Mouse (Mus musculus): ENCODE results near the gene Defb13.
"Not testable (repeated sequence)": the region's sequence is repeated elsewhere in the genome, so short reads cannot be mapped to it uniquely, and the experiment has no call there.

Gene Defb13

GRCm38 (mm10) chr8:21946462-21946861 lies at the start of gene Defb13:
TSS of gene Defb13 (plus strand) at chr8:21946762.
- no peak for DNase-seq (ENCODE audit: inconsistent age in 2 of 2, low spot score in 1 of 2)

- DNase-seq (ENCODE audit: inconsistent age in 2 of 2, low spot score in 1 of 2): not testable (repeated sequence)
These were observed 40.3 kb upstream of the Defb13 start, which contains the start of gene Defb11 for GRCm38 (mm10) chr8:21906290-21906689. TSS of gene Defb11 (minus strand) at chr8:21906412.

- DNase-seq (ENCODE audit: inconsistent age in 2 of 2, low spot score in 1 of 2): no peak
These were observed 34.6 kb upstream of the Defb13 start for GRCm38 (mm10) chr8:21911931-21912330.

GRCm38 (mm10) chr8:21912554-21912953 lies 34.0 kb upstream of the Defb13 start:
- DNase-seq (ENCODE audit: inconsistent age in 2 of 2, low spot score in 1 of 2): no peak

GRCm38 (mm10) chr8:21915625-21916024 lies 30.9 kb upstream of the Defb13 start:
- no peak for DNase-seq (ENCODE audit: inconsistent age in 2 of 2, low spot score in 1 of 2)

- DNase-seq (ENCODE audit: inconsistent age in 2 of 2, low spot score in 1 of 2): not testable (repeated sequence)
These were observed 15.8 kb upstream of the Defb13 start for GRCm38 (mm10) chr8:21930754-21931153.

GRCm38 (mm10) chr8:21932610-21933009 lies 14.0 kb upstream of the Defb13 start, which contains the start of gene Defb15:
TSS of gene Defb15 (minus strand) at chr8:21932710.
- no peak for DNase-seq (ENCODE audit: inconsistent age in 2 of 2, low spot score in 1 of 2)

GRCm38 (mm10) chr8:21938052-21938451 lies 8.5 kb upstream of the Defb13 start, which contains the start of gene Defb35:
TSS of gene Defb35 (plus strand) at chr8:21938352.
- DNase-seq (ENCODE audit: inconsistent age in 2 of 2, low spot score in 1 of 2): not testable (repeated sequence)

- no peak for DNase-seq (ENCODE audit: inconsistent age in 2 of 2, low spot score in 1 of 2)
These were observed 902 bp downstream of the Defb13 start for GRCm38 (mm10) chr8:21947311-21948017.

- peak; percentile 44 to 80 for DNase-seq (ENCODE audit: inconsistent age in 2 of 2, low spot score in 1 of 2)
These were observed 8.8 kb downstream of the Defb13 start for GRCm38 (mm10) chr8:21955321-21955720.

- no peak for DNase-seq (ENCODE audit: inconsistent age in 2 of 2, low spot score in 1 of 2)
These were observed 9.8 kb downstream of the Defb13 start for GRCm38 (mm10) chr8:21956336-21956735.

- no peak for DNase-seq (ENCODE audit: inconsistent age in 2 of 2, low spot score in 1 of 2)
These were observed 11.9 kb downstream of the Defb13 start, which contains the start of gene Fam90a1a for GRCm38 (mm10) chr8:21958414-21958813. TSS of gene Fam90a1a (plus strand) at chr8:21958714.

GRCm38 (mm10) chr8:21966646-21967045 lies 20.1 kb downstream of the Defb13 start:
- no peak for DNase-seq (ENCODE audit: inconsistent age in 2 of 2, low spot score in 1 of 2)

- no peak for DNase-seq (ENCODE audit: inconsistent age in 2 of 2, low spot score in 1 of 2)
These were observed 22.9 kb downstream of the Defb13 start, which contains the start of gene Ccdc70 for GRCm38 (mm10) chr8:21969475-21969874. TSS of gene Ccdc70 (plus strand) at chr8:21969775.

GRCm38 (mm10) chr8:21978193-21978592 lies 31.6 kb downstream of the Defb13 start:
- no peak for DNase-seq (ENCODE audit: inconsistent age in 2 of 2, low spot score in 1 of 2)

- DNase-seq (ENCODE audit: inconsistent age in 2 of 2, low spot score in 1 of 2): peak in 1 of 2 experiments; percentile 44
These were observed 35.2 kb downstream of the Defb13 start for GRCm38 (mm10) chr8:21981664-21982337.

GRCm38 (mm10) chr8:21992184-21992583 lies 45.6 kb downstream of the Defb13 start:
- peak; percentile 58 to 82 for DNase-seq (ENCODE audit: inconsistent age in 2 of 2, low spot score in 1 of 2)

GRCm38 (mm10) chr8:21995181-21995580 lies 48.6 kb downstream of the Defb13 start:
- DNase-seq (ENCODE audit: inconsistent age in 2 of 2, low spot score in 1 of 2): no peak
